Mouse (Mus musculus) ES-E14 (cell line): ENCODE measurements around the gene Rps18.

Source experiments
- CHD2 ChIP-seq: IDR thresholded peaks from 2 replicates; pipeline ENCODE4 v1.6.1; 2014; ENCODE audit warnings: mild to moderate bottlenecking, low read depth, low read length, inconsistent platforms
- HCFC1 ChIP-seq: IDR thresholded peaks from 2 replicates; pipeline ENCODE4 v1.6.1; 2012; ENCODE audit warnings: low read length, inconsistent platforms, borderline replicate concordance; ENCODE audit not compliant: insufficient read depth
- MAFK ChIP-seq: IDR thresholded peaks from 2 replicates; pipeline ENCODE4 v1.6.1; 2014; ENCODE audit warnings: mild to moderate bottlenecking, low read depth, low read length, inconsistent platforms; ENCODE audit not compliant: insufficient read depth

- no peak for TF ChIP-seq MAFK
- TF ChIP-seq HCFC1: no peak
- no peak for TF ChIP-seq CHD2
Measured at GRCm38 (mm10) chr17:33941381-33941780, 14.4 kb downstream of the Rps18 start.
